8 mouse cellular contexts compared by ENCODE assay signal in genomic region chr17:5506553-5506952, GRCm38 (mm10). TPM values are rescaled to one million over a fixed set of nuclear protein-coding genes. Genes with fewer than 3 reads are reported as not detected.
DNase-seq lines count a peak whose midpoint lies in the region; ATAC-seq and TF ChIP-seq lines count a peak whose summit lies in the region.
"Had no signal": no experiment of that assay in that cellular context is flagged by ENCODE, and none has a peak within 500 bp of the region (broad histone marks: within the 10 kb centered on the region; RNA-seq: fewer than 3 reads in every experiment).

No protein-coding gene starts in this region.

- H3K4me2 ChIP-seq in kidney, postnatal 0 days (ENCODE audit: low read length) = no peak overlapping the region
- no peak overlapping the region for H3K4me2 ChIP-seq in kidney, embryonic 16.5 days (replicated peaks; ENCODE audit: low read depth, low read length)
- H3K4me2 ChIP-seq: limb, embryonic 15.5 days had no signal

- 0 out of 4 replicates have a peak, but pooled peaks of 1 of the 2 experiments have one; percentile 18 for TF ChIP-seq POLR2A in MEL (IDR thresholded peaks at IDR 0.05; ENCODE audit: control insufficient read depth in 1 of 2, insufficient read depth in 1 of 2, low read depth in 1 of 2, low read length in 2 of 2, poor library complexity in 1 of 2)

- no peak overlapping the region for H3K9ac ChIP-seq in kidney, postnatal 0 days (ENCODE audit: low read depth, low read length)
- H3K9ac ChIP-seq in kidney, embryonic 16.5 days (replicated peaks; ENCODE audit: low read length) = no peak overlapping the region
- H3K9ac ChIP-seq in MEL (ENCODE audit: control insufficient read depth, low read depth, low read length, poor library complexity, severe bottlenecking) = peak overlapping the region; percentile 18; the same call in 1 of the 2 replicates
- H3K9ac ChIP-seq: limb, embryonic 15.5 days had no signal

- H3K79me2 ChIP-seq in MEL (ENCODE audit: control insufficient read depth, insufficient read depth, low read length, poor library complexity) = peaks cover 16% of the 10 kb centered on the region

- no peaks in the 10 kb centered on the region for H3K27me3 ChIP-seq in kidney, postnatal 0 days (ENCODE audit: insufficient read depth, low read length)
- no peaks in the 10 kb centered on the region for H3K27me3 ChIP-seq in kidney, embryonic 16.5 days (ENCODE audit: insufficient read depth, low read length)
- H3K27me3 ChIP-seq in G1E (ENCODE audit: insufficient read depth, low read length) (no peaks in the 10 kb centered on the region), MEL (ENCODE audit: control insufficient read depth in 1 of 2, insufficient read depth in 2 of 2, low read length in 2 of 2) (no peaks in the 10 kb centered on the region)
- H3K27me3 ChIP-seq: limb, embryonic 15.5 days had no signal

- no peak overlapping the region for H3K27ac ChIP-seq in kidney, postnatal 0 days
- H3K27ac ChIP-seq in kidney, embryonic 16.5 days (ENCODE audit: low read length) = no peak overlapping the region
- peak overlapping the region; percentile 93 for H3K27ac ChIP-seq in MEL (ENCODE audit: control insufficient read depth, low read depth, low read length)
- no peak overlapping the region for H3K27ac ChIP-seq in gastrocnemius, adult 2 months
- H3K27ac ChIP-seq: limb, embryonic 15.5 days had no signal

- no peaks in the 10 kb centered on the region for H3K4me1 ChIP-seq in kidney, postnatal 0 days (replicated peaks; ENCODE audit: insufficient read depth, low read length)
- peaks cover 10% of the 10 kb centered on the region; the same call in 1 of the 2 replicates for H3K4me1 ChIP-seq in kidney, embryonic 16.5 days (ENCODE audit: insufficient read depth, low read length)
- H3K4me1 ChIP-seq in G1E (ENCODE audit: insufficient read depth, low read depth, low read length) = peaks cover 79% of the 10 kb centered on the region
- H3K4me1 ChIP-seq in MEL (ENCODE audit: control insufficient read depth in 1 of 2, insufficient read depth in 2 of 2, low read length in 2 of 2) = peaks cover 29 to 47% of the 10 kb centered on the region in 2 experiments

- H3K36me3 ChIP-seq in kidney, postnatal 0 days (ENCODE audit: insufficient read depth, low read length) = no peaks in the 10 kb centered on the region
- H3K36me3 ChIP-seq in kidney, embryonic 16.5 days (ENCODE audit: insufficient read depth, low read length) = no peaks in the 10 kb centered on the region
- H3K36me3 ChIP-seq in G1E (replicated peaks) = peaks cover 14% of the 10 kb centered on the region
- peaks cover 0 to 50% of the 10 kb centered on the region in 2 experiments; a peak in 2 of 4 replicates for H3K36me3 ChIP-seq in MEL (ENCODE audit: control insufficient read depth in 1 of 2, insufficient read depth in 2 of 2, low read length in 2 of 2)
- H3K36me3 ChIP-seq: limb, embryonic 15.5 days had no signal

- TF ChIP-seq CTCF in kidney, postnatal 0 days (IDR thresholded peaks at IDR 0.05; ENCODE audit: low read depth) = no peak
- no peak for TF ChIP-seq CTCF in G1E (IDR thresholded peaks at IDR 0.05; ENCODE audit: low read depth, low read length)
- TF ChIP-seq CTCF in MEL (IDR thresholded peaks at IDR 0.05 in 2 of 3, conservative IDR thresholded peaks at IDR 0.05 in 1 of 3; ENCODE audit: control insufficient read depth in 1 of 3, insufficient read depth in 1 of 3, low read depth in 2 of 3, low read length in 3 of 3, poor library complexity in 1 of 3, severe bottlenecking in 1 of 3) = no peak
- no peak for TF ChIP-seq CTCF in gastrocnemius, adult 2 months (IDR thresholded peaks at IDR 0.05)

- no peak overlapping the region for H3K4me3 ChIP-seq in kidney, postnatal 0 days (replicated peaks; ENCODE audit: low read depth, low read length)
- H3K4me3 ChIP-seq in kidney, embryonic 16.5 days (ENCODE audit: low read length) = no peak overlapping the region
- H3K4me3 ChIP-seq in G1E (ENCODE audit: low read depth, low read length) (peak overlapping the region; percentile 65; the same call in 1 of the 2 replicates), MEL (ENCODE audit: control insufficient read depth in 1 of 2, insufficient read depth in 1 of 2, low read depth in 2 of 2, low read length in 2 of 2) (peak overlapping the region; percentile 39 to 40; a peak in 3 of 4 replicates)
- no peak overlapping the region for H3K4me3 ChIP-seq in gastrocnemius, adult 2 months
- H3K4me3 ChIP-seq: limb, embryonic 15.5 days had no signal

- WGBS in kidney, postnatal 0 days = 47% methylated on average over 7 of the region's 7 CpGs
- WGBS in kidney, embryonic 16.5 days = 45% methylated on average over 7 of the region's 7 CpGs

- H3K9me3 ChIP-seq in kidney, postnatal 0 days (replicated peaks; ENCODE audit: low read length) = no peaks in the 10 kb centered on the region
- H3K9me3 ChIP-seq in kidney, embryonic 16.5 days (ENCODE audit: low read length) = no peaks in the 10 kb centered on the region
- no peaks in the 10 kb centered on the region for H3K9me3 ChIP-seq in G1E (replicated peaks)
- H3K9me3 ChIP-seq in MEL (replicated peaks; ENCODE audit: insufficient read depth, low read length) = no peaks in the 10 kb centered on the region
- H3K9me3 ChIP-seq: limb, embryonic 15.5 days had no signal

- intact Hi-C loops in heart, postnatal 10 days (cut with DNase I) = no loop called here
- intact Hi-C loops in gastrocnemius, adult 2 months (cut with DNase I) = no loop called here

- ATAC-seq in kidney, postnatal 0 days (replicated peaks; ENCODE audit: low FRiP score, low read depth) = no peak
- no peak for ATAC-seq in kidney, embryonic 16.5 days (ENCODE audit: low FRiP score, low TSS enrichment)
- no peak for ATAC-seq in G1E (ENCODE audit: extremely low read depth, insufficient number of reproducible peaks, low FRiP score, poor library complexity, severe bottlenecking)
- ATAC-seq in granulocyte monocyte progenitor cell, adult 5-6 weeks (replicated peaks; ENCODE audit: poor library complexity, severe bottlenecking) = no peak

- DNase-seq in kidney, postnatal 0 days (ENCODE audit: low spot score) = peak; percentile 63
- DNase-seq in G1E (ENCODE audit: low spot score) = no peak
- peak; percentile 88 for DNase-seq in MEL (ENCODE audit: low read depth, low spot score)
- DNase-seq in heart, postnatal 10 days = peak; percentile 15 to 31
- DNase-seq in gastrocnemius, adult 2 months = no peak

- no peak for TF ChIP-seq EP300 in MEL (IDR thresholded peaks at IDR 0.05; ENCODE audit: low read depth in 1 of 2, low read length in 2 of 2)

- no peak for TF ChIP-seq RAD21 in MEL (IDR thresholded peaks at IDR 0.05; ENCODE audit: low read depth, low read length)

TF ChIP-seq in MEL, 35 proteins besides CTCF, POLR2A, EP300 and RAD21:
- TF ChIP-seq TBP (IDR thresholded peaks at IDR 0.05; ENCODE audit: low read depth, low read length) (no peak), SIN3A (IDR thresholded peaks at IDR 0.05; ENCODE audit: low read length) (peak; percentile 59; the same call in 1 of the 2 replicates), USF1 (IDR thresholded peaks at IDR 0.05; ENCODE audit: low read depth, low read length) (peak; percentile 44; the same call in 1 of the 2 replicates), KAT2A (conservative IDR thresholded peaks at IDR 0.05; ENCODE audit: low read depth, low read length) (no peak), MAFK (IDR thresholded peaks at IDR 0.05; ENCODE audit: borderline replicate concordance, low read depth, low read length) (no peak), MYC (IDR thresholded peaks at IDR 0.05; ENCODE audit: low read depth, low read length) (0 out of 2 replicates have a peak, but pooled peaks have one; percentile 54), MAX (IDR thresholded peaks at IDR 0.05; ENCODE audit: low read length) (peak; percentile 78), MXI1 (IDR thresholded peaks at IDR 0.05; ENCODE audit: low read depth, low read length) (peak; percentile 83), ETS1 (IDR thresholded peaks at IDR 0.05; ENCODE audit: low read depth, low read length) (peak; percentile 36; the same call in 1 of the 2 replicates)

RNA-seq across cellular contexts. Expression of gene Zdhhc14, which starts 14.2 kb away (rescaled TPM):
- polyA plus RNA-seq in kidney, postnatal 0 days (2015; fragmentation: Nextera tagmentation; extraction: Ambion mirVana) = 4.9 and 5.3 TPM in 2 replicates
- 1.4 and 2.5 TPM in 2 replicates for polyA plus RNA-seq in kidney, embryonic 16.5 days (2015; fragmentation: Nextera tagmentation; extraction: Ambion mirVana)
- total RNA-seq in G1E (2014; fragmentation: Nextera tagmentation) (4.9 and 21.4 TPM in 2 replicates), G1E (2017) (1.1 and 1.3 TPM in 2 replicates), MEL (2012; rRNA removed) (3.0 and 3.4 TPM in 2 replicates)
- polyA plus RNA-seq in G1E (2012) (7.3 and 9.1 TPM in 2 replicates), MEL (2012; ENCODE audit: insufficient read depth in 1 of 2, insufficient read length in 2 of 2, low read depth in 1 of 2, low replicate concordance in 2 of 2, missing spikeins in 1 of 2) (1 to 10 TPM in 1 of 2 experiments, not detected in 1; 4.9 TPM)
- total RNA-seq in heart, postnatal 10 days (2021) = 1 to 10 TPM; 3.6 TPM
- 1 to 10 TPM; 2.0 to 4.3 TPM for total RNA-seq in gastrocnemius, adult 2 months (2021)
- 3.4 and 3.7 TPM in 2 replicates for total RNA-seq in granulocyte monocyte progenitor cell, adult 5-6 weeks (2014; fragmentation: Nextera tagmentation)
- total RNA-seq in granulocyte monocyte progenitor cell, adult 5-6 weeks (2017) = 0.69 and 1.4 TPM in 2 replicates

Comparison
In these comparisons a context has a peak if more than half of its experiments do, and no peak if none do; other contexts are left out.
1. DNase-seq: peak in kidney, postnatal 0 days (single experiment), MEL (single experiment) and heart, postnatal 10 days (2 of 2); none in G1E (single experiment) and gastrocnemius, adult 2 months (single experiment).
2. H3K4me3 ChIP-seq: peak in G1E (single experiment) and MEL (2 of 2); none in kidney, postnatal 0 days (single experiment), kidney, embryonic 16.5 days (single experiment) and gastrocnemius, adult 2 months (single experiment).